ENCODE assay signal across 27 mouse cellular contexts in genomic region chr5:115667210-115667609, GRCm38 (mm10). TPM values are rescaled to one million over a fixed set of nuclear protein-coding genes. Genes with fewer than 3 reads are reported as not detected.
DNase-seq lines count a peak whose midpoint lies in the region; ATAC-seq and TF ChIP-seq lines count a peak whose summit lies in the region.
"Had no signal": no experiment of that assay in that cellular context is flagged by ENCODE, and none has a peak within 500 bp of the region (broad histone marks: within the 10 kb centered on the region; RNA-seq: fewer than 3 reads in every experiment).

No protein-coding gene starts in this region.

- peaks cover 51% of the 10 kb centered on the region for H3K4me1 ChIP-seq in forebrain, embryonic 10.5 days
- peaks cover 16% of the 10 kb centered on the region for H3K4me1 ChIP-seq in forebrain, embryonic 12.5 days
- H3K4me1 ChIP-seq in neural tube, embryonic 15.5 days, result peaks cover 4% of the 10 kb centered on the region; the same call in 1 of the 2 replicates
- H3K4me1 ChIP-seq: embryonic facial prominence, embryonic 12.5 days; limb, embryonic 12.5 days; liver, embryonic 15.5 days; neural tube, embryonic 12.5 days had no signal

- no peak for ATAC-seq in forebrain, embryonic 12.5 days (ENCODE audit: low FRiP score)
- ATAC-seq in neural tube, embryonic 15.5 days (ENCODE audit: low FRiP score), result no peak
- ATAC-seq: forebrain, postnatal 0 days; midbrain, embryonic 16.5 days had no signal

- H3K27me3 ChIP-seq in forebrain, embryonic 10.5 days (ENCODE audit: poor library complexity, severe bottlenecking), result no peaks in the 10 kb centered on the region; the same call in 1 of the 2 replicates
- H3K27me3 ChIP-seq in forebrain, embryonic 12.5 days, result peaks cover 7% of the 10 kb centered on the region; the same call in 1 of the 2 replicates
- no peaks in the 10 kb centered on the region for H3K27me3 ChIP-seq in neural tube, embryonic 15.5 days (replicated peaks)
- H3K27me3 ChIP-seq: liver, embryonic 15.5 days; neural tube, embryonic 12.5 days; Patski had no signal

- DNase-seq in forebrain, embryonic 10.5 days (ENCODE audit: extremely low spot score, low spot score), result no peak
- DNase-seq in kidney, adult 11 months, result peak; percentile 63
- DNase-seq in kidney, postnatal 10 days, result no peak
- DNase-seq in neural tube, embryonic 10.5 days (ENCODE audit: extremely low spot score, low spot score), result no peak
- DNase-seq in left cerebral cortex, adult 2 months (ENCODE audit: extremely low spot score in 1 of 2, low spot score in 2 of 2), result no peak
- DNase-seq: adrenal gland, postnatal 10 days; cerebellum, adult 11 months; cerebellum, adult 9-10 months; cerebellum, postnatal 36 days; forebrain, postnatal 0 days; heart, adult 2 months; heart, postnatal 10 days; lung, embryonic 14.5 days; lung, postnatal 14 days; right cerebral cortex, postnatal 4 days; thymus, adult 2 months; thymus, postnatal 36 days had no signal

- no peak overlapping the region for H3K4me3 ChIP-seq in forebrain, embryonic 10.5 days
- H3K4me3 ChIP-seq in forebrain, embryonic 12.5 days (replicated peaks), result no peak overlapping the region
- H3K4me3 ChIP-seq in neural tube, embryonic 15.5 days (replicated peaks), result no peak overlapping the region
- no peak overlapping the region for H3K4me3 ChIP-seq in left cerebral cortex, adult 2 months
- H3K4me3 ChIP-seq: embryonic facial prominence, embryonic 12.5 days; heart, adult 2 months; heart, embryonic 13.5 days; hindbrain, embryonic 10.5 days; limb, embryonic 12.5 days; liver, embryonic 15.5 days; neural tube, embryonic 12.5 days had no signal

- H3K27ac ChIP-seq in forebrain, embryonic 10.5 days, result peak overlapping the region; percentile 66
- no peak overlapping the region for H3K27ac ChIP-seq in forebrain, embryonic 12.5 days
- H3K27ac ChIP-seq in neural tube, embryonic 15.5 days (replicated peaks), result 0 out of 2 replicates have a peak overlapping the region, but pooled peaks have one; percentile 11
- H3K27ac ChIP-seq in left cerebral cortex, adult 2 months, result no peak overlapping the region
- H3K27ac ChIP-seq: embryonic facial prominence, embryonic 12.5 days; heart, adult 2 months; heart, embryonic 13.5 days; hindbrain, embryonic 10.5 days; limb, embryonic 12.5 days; liver, embryonic 15.5 days; neural tube, embryonic 12.5 days had no signal

- intact Hi-C loops in left cerebral cortex, adult 2 months (cut with DNase I), result no loop called here

- H3K4me2 ChIP-seq in forebrain, embryonic 12.5 days, result no peak overlapping the region
- H3K4me2 ChIP-seq in neural tube, embryonic 15.5 days, result no peak overlapping the region
- H3K4me2 ChIP-seq: embryonic facial prominence, embryonic 12.5 days; heart, embryonic 13.5 days; limb, embryonic 12.5 days; liver, embryonic 15.5 days; lung, embryonic 14.5 days; neural tube, embryonic 12.5 days had no signal

- no peaks in the 10 kb centered on the region for H3K36me3 ChIP-seq in forebrain, embryonic 10.5 days (replicated peaks)
- H3K36me3 ChIP-seq in forebrain, embryonic 12.5 days (replicated peaks), result no peaks in the 10 kb centered on the region; the same call in 1 of the 2 replicates
- H3K36me3 ChIP-seq in neural tube, embryonic 15.5 days, result peaks cover 28% of the 10 kb centered on the region; the same call in 1 of the 2 replicates
- H3K36me3 ChIP-seq: embryonic facial prominence, embryonic 12.5 days; heart, embryonic 13.5 days; hindbrain, embryonic 10.5 days; limb, embryonic 12.5 days; liver, embryonic 15.5 days; neural tube, embryonic 12.5 days had no signal

- TF ChIP-seq CTCF in left cerebral cortex, adult 2 months (IDR thresholded peaks at IDR 0.05), result no peak

- no peak overlapping the region for H3K9ac ChIP-seq in forebrain, embryonic 12.5 days
- no peak overlapping the region for H3K9ac ChIP-seq in neural tube, embryonic 15.5 days (replicated peaks)
- H3K9ac ChIP-seq: embryonic facial prominence, embryonic 12.5 days; forebrain, postnatal 0 days; heart, embryonic 13.5 days; limb, embryonic 12.5 days; liver, embryonic 15.5 days; lung, embryonic 14.5 days; neural tube, embryonic 12.5 days had no signal

- no peaks in the 10 kb centered on the region for H3K9me3 ChIP-seq in forebrain, embryonic 10.5 days
- H3K9me3 ChIP-seq in forebrain, embryonic 12.5 days, result no peaks in the 10 kb centered on the region
- no peaks in the 10 kb centered on the region for H3K9me3 ChIP-seq in neural tube, embryonic 15.5 days (replicated peaks)
- H3K9me3 ChIP-seq: embryonic facial prominence, embryonic 12.5 days; hindbrain, embryonic 10.5 days; limb, embryonic 12.5 days; liver, embryonic 15.5 days; neural tube, embryonic 12.5 days had no signal

- 73% methylated on average over 8 of the region's 8 CpGs for WGBS in forebrain, embryonic 10.5 days
- WGBS in forebrain, embryonic 12.5 days, result 74% methylated on average over 8 of the region's 8 CpGs
- 87% methylated on average over 8 of the region's 8 CpGs for WGBS in neural tube, embryonic 15.5 days

RNA-seq across cellular contexts. Expression of gene Rab35, which starts 35.5 kb away (rescaled TPM):
- 11.2 and 12.4 TPM in 2 replicates for polyA plus RNA-seq in forebrain, embryonic 10.5 days (2016; fragmentation: Nextera tagmentation; extraction: Ambion mirVana)
- 16.1 and 16.7 TPM in 2 replicates for polyA plus RNA-seq in forebrain, embryonic 12.5 days (2016; fragmentation: Nextera tagmentation; extraction: Ambion mirVana)
- 20.8 and 21.1 TPM in 2 replicates for polyA plus RNA-seq in neural tube, embryonic 15.5 days (2015; fragmentation: Nextera tagmentation; extraction: Ambion mirVana)
- 100 to 1,000 TPM in 1 of 2 experiments, 10 to 100 TPM in 1; 99.5 to 101 TPM for total RNA-seq in left cerebral cortex, adult 2 months (2021)

Comparison
In these comparisons a context has a peak if more than half of its experiments do, and no peak if none do; other contexts are left out.
1. H3K27ac ChIP-seq: peak in forebrain, embryonic 10.5 days (single experiment) and neural tube, embryonic 15.5 days (single experiment); none in forebrain, embryonic 12.5 days (single experiment) and left cerebral cortex, adult 2 months (single experiment).